Mouse (Mus musculus): ENCODE data around the gene Kctd2.

- TF ChIP-seq POLR2A (IDR thresholded peaks at IDR 0.05; ENCODE audit: borderline replicate concordance, low read depth, low read length), result no peak
- no peak for TF ChIP-seq CTCF (IDR thresholded peaks at IDR 0.05; ENCODE audit: low read depth, low read length)
These were observed 58.5 kb downstream of the Kctd2 start for GRCm38 (mm10) chr11:115478296-115478938.

Data from bone marrow macrophage, adult 2 months (primary cell).